Mouse (Mus musculus): ENCODE results near the gene Taar8c.
"Not testable (repeated sequence)": the region's sequence is repeated elsewhere in the genome, so short reads cannot be mapped to it uniquely, and the experiment has no call there.

The Taar8c gene

DNA sequence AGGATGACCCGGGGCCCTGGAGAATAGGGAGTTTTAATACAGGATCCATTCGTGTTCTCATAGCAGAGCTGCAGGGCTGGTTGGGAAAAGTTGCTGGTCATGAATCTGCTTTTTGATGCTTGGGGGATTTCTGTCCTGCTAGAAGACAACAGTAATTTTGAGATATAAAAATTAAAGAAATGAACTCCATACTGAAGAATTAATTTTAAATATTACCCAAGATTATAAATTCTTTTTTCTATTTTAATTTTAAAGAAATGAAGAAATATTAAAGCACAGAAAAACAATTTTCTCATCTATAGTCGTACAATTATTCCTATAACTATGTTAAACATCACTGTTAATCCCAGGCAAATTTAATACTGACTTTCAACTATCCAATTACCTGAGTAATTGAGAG is at the start of gene Taar8c:
TSS of gene Taar8c (minus strand) at position 101 of the 400 bp plus-strand sequence.
- not testable (repeated sequence) for DNase-seq

DNA sequence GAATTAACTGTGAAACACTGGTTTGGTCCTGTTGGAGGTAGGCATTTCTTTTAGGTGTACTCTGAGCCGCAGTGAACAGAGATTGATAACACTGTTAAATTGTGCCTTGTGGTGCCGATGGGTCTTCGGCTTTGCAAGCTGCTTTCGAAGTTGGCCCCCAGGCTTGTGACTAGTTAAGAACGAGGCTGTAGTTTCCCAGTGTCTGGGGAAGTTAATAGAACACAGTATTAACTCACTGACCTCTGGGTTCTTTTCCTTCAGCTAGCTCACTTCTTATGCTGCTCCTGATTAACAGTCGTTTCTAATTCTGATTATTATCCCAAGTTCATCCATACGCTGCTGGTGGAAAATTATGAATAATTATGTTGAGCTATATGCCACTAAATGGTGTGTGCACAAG is 48.4 kb upstream of the Taar8c start:
- no peak for DNase-seq

DNA sequence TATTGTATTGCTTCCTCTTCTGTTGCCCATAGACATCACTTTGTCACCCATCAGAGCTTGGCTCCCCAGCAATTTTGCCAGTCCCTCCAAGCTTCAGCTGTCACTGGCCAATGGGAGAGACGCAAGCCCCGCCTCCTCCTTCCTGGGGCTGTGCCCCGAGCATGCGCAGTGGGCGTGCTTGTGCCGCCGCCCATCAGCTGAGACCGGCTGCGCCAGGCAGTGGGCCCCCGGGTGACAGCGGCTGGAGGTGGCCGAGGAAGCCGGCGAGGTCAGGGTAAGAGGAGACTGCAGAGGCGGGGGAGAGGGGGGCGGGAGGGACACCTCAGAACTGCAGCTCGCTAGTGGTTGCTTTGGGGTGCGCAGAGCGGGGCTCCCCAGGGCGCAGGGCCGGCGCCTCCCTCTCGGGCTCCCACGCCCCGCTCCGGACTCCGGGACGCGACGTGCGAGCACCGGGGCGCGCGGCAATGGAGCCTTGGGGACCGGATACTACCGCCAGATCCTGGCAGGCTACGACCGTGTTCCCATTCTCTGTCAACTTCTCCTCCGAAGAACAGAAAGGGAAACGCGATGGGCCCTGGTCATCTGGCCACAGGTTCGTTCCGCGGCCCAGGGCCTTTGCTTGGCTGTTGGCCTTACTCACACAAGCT is 47.5 kb upstream of the Taar8c start, which contains the start of gene Stx7:
TSS of gene Stx7 (plus strand) at position 168 of the 647 bp plus-strand sequence.
- DNase-seq: peak; percentile 91

DNA sequence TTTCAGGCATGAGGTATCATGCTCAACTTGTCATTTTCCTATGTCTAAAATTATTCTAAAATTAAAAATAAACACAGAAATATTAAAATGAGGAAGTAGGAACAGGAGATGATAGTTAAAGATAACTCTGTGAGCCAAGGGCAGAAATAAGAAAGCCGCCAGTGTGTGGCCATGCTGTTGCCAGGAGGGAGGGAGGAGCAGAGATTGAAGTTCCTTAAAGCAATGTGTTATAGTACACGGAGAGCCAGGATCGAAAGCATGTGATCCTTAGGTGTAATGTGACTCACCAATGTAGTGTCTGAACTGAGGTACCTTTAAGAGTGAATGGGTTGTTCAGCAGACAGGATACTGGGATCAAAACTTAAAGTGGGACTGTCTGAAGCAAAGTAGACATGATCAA is 41.0 kb upstream of the Taar8c start:
- DNase-seq: no peak

DNA sequence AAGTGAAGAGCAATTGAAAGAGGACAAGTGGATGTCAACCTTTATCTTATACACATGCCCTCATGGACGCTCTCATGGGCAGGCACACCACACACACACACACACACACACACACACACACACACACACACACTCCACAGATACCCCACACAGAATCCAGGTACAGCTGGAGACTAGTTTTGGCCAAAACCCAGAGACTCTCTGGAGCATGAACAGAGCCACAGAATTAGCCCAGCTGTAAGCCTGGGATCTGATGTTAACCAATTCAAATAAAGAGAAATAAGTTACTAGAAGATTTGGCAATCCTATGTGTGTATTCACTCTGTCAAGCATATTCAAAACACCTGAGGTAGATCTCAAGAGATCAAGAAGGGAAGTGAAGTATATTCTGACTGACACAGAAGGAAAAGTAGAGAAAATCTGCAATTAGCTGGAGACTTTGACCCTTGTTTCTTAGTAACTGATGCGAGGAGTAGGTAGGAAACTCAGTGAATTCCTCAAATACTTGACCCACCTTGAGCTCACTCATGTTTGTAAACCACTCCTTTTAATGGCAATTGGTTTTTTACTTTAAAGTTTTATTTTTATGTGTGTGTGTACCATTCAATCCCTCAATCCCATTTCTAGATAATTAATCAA is 37.0 kb upstream of the Taar8c start:
- DNase-seq: no peak

DNA sequence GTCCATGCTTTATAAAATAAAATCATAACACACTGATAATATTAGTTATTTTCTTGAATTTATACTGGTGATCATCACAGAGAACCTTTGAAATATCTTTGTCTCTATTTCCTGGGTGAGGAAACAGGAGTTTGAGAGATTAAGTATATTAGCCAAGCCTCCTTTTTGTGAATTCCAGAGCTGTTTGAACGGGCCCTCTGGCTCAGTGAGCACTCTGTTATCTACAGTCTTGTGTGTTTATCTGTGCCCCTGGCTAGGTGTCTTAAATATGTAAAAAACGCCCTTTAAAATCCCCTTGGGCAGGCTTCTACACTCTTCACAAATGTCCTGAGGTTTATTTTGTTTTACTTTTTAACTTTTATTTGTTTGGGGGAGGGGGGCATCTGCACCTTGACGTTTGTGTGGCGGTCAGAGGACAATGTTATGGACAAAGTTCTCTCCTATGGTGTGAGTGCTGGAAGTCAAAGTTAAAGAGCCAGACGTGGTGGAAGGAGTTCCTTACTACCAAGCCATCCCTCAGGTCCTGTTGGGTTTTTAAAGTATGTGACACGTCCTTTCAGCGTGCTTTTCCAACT is 32.4 kb upstream of the Taar8c start:
- DNase-seq: no peak

DNA sequence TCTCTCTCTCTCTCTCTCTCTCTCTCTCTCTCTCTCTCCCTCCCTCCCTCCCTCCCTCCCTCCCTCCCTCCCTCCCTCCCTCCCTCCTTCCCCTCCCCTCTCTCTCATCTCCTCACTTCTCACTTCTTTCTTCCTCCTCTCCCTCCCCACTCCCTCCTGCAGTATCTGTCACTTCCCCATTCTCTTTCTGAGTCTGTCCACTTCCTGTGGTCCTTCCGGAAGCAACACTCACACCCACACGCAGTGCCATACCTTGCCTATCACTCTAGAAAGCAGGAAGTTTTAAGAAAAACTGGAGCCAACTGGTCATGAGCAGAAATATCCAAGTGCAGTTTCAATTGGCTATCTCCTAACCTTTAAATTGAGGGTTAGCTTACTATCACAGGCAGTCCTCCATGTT is 31.4 kb upstream of the Taar8c start:
- no peak for DNase-seq

DNA sequence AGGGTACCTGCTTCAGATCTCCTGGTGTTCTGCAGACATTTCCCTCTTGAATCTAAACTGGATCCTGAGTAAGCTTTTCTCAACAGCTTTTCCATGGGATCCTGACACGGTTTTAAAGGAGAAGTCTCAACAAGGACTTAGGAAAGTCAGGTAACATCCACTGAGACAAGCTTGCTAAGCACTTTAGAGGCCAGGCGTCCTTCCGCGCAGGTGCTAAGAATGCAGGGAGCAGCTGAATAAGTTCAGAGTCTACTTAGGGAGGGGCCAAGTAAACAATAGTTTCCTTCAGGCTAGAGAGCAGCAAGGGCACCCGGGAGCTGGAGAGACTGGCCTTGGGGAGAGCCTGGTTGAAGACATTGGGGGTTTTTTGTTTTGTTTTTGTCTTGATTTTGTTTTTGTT is 30.6 kb upstream of the Taar8c start:
- DNase-seq: no peak

DNA sequence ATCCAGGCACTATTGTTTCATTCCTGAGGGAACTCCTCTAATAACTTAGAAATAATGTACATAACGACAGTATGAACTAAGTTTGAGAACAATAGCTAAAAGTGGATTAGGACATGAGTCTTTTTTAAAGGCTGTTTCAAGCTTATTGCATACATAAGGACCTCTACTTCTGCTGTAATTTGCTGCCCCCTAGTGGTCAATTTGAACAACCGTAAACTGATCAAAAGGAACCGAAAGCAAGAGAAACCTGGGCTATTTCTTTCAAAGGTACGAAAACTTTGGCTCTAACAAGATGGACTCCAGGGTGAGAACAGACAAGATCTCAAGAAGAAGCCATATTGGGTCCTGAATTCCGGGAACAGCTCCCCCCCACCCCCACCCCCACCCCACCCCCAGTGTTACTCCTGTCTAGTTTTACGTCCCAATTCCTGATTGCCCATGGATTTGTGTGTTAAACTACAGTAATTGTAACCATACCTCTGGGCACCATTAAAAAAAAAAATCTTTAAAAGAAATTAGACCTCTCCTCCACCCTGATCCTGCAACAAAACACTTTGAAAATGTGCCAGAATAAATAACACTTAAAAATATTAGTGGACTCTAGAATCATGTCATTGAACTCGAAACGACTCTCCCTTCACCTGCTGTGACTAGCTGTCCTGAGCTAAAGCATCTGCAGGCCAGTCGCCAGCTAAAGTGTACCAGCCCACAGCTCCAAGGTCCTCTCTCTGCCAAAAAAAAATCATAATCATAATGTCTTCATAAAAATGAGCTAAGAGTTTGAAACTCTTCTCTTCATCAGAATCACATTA is 29.9 kb upstream of the Taar8c start:
- peak; percentile 46 for DNase-seq

DNA sequence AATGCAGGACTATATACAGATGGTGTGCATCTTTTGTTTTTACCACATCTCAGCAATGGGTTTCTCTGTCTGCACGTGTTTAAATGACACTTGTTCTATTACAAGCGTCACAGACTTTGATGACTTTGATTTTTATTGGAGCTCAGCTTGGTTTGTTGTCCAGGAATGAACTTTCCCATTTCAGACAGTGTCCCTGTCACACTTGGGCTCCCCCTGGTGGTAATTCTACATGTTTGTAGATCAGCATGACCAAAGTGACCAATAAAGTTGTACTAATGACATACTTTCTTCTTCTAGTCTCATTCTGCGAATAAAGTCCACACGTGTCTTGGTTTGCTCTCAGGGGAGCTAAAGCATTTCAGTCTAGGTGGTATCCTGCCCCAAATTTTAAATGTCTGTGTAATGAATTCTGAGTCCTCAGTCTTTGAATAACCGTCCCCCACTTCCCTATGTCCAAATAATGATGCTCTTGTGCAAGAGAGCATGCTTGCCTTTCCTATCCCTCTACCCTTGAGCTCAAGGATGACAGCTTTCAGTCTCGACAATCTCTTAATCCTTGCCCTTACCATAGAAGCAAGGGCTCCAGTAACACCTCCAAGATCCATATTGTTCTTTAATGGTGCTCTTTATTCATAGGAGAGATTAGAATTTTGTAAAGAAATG is 9.5 kb upstream of the Taar8c start:
- DNase-seq: peak; percentile 16

DNA sequence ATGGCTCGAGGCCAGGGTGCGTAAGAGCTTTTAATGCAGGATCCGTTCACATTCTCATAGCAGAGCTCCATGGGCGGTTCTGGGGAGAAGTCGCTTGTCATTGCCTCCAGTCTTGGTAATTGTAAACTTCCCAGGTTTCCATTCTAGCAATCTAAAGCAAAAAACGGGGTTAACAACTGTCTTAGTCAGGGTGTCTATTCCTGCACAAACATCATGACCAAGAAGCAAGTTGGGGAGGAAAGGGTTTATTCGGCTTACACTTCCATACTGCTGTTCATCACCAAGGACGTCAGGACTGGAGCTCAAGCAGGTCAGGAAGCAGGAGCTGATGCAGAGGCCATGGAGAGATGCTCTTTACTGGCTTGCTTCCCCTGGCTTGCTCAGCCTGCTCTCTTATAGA is 7.7 kb upstream of the Taar8c start, which contains the start of gene Taar9:
TSS of gene Taar9 (minus strand) at position 101 of the 400 bp plus-strand sequence.
- not testable (repeated sequence) for DNase-seq

DNA sequence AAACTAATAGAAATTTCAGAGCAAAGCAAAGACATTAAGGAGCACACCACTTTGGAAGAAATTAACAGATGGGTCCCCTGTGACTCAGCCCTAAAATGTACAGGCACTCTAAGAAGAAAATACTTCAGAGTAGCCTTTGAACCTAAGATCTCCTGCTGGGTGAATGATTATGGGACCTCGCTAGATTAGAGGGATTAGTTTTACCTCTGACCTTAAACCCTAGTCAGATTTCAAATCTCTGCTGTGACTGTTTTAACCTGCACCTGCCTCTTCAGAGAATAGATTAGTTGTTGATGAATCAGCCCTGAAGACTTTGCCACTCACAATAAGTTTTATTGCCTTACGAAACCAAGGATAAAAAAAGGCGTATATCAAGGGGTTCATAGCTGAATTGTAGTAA is 6.5 kb upstream of the Taar8c start:
- DNase-seq: no peak

DNA sequence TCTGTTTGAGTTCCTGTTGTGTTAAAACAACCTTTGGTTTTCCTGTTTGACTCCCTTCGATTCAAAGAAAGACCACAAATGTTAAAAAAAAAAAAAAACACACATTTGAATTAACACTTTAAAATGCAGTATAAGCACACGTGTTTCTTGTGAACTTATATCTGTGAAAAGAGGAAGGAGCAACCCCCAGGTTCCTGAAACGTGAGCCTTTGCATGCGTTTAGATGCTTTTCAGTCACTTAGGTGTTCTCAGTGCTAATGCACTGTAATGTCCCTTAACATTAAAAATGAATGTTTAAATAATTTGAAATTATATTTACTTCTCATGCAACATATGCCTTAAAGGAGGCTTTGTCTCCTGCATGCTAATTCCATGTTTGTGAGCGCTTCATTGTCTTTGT is 6.0 kb upstream of the Taar8c start:
- no peak for DNase-seq

DNA sequence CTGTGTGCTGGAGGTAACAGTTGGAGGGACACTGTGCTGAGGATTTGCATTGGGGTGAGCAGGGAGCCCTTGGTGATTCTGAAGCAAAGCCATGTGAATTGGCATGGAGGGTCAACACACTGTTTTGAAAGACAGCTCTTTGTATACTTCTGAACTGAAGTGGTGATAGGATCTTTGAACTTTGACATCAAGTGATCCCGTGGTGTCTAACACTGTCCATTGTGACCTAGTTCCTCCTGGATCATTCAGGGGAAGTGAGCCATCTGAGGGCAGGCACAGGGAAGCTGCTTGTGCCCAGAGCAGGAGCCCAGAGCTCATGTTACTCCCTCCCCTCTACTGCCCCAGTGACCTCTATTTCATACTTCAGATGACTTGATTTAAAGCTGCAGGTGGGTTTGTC is 1.6 kb upstream of the Taar8c start:
- not testable (repeated sequence) for DNase-seq

DNA sequence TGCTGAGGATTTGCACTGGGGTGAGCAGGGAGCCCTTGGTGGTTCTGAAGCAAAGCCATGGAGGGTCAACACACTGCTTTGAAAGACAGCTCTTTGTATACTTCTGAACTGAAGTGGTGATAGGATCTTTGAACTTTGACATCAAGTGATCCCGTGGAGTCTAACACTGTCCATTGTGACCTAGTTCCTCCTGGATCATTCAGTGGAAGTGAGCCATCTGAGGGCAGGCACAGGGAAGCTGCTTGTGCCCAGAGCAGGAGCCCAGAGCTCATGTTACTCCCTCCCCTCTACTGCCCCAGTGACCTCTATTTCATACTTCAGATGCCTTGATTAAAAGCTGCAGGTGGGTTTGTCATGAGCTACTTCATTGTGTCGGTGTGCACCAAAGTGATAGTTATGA is 4.7 kb downstream of the Taar8c start:
- DNase-seq: not testable (repeated sequence)

DNA sequence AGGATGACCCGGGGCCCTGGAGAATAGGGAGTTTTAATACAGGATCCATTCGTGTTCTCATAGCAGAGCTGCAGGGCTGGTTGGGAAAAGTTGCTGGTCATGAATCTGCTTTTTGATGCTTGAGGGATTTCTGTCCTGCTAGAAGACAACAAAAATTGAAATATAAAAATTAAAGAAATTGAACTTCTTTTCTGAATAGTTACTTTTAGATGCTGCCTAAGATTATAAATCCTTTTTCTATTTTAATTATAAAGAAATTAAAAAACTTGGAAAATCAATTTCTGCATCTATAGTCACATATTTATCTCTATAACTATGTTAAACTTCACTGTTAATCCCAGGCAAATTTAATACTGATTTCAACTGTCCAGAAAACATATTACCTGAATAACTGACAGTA is 9.5 kb downstream of the Taar8c start, which contains the start of gene Taar8b:
TSS of gene Taar8b (minus strand) at position 101 of the 400 bp plus-strand sequence.
- DNase-seq: no peak

DNA sequence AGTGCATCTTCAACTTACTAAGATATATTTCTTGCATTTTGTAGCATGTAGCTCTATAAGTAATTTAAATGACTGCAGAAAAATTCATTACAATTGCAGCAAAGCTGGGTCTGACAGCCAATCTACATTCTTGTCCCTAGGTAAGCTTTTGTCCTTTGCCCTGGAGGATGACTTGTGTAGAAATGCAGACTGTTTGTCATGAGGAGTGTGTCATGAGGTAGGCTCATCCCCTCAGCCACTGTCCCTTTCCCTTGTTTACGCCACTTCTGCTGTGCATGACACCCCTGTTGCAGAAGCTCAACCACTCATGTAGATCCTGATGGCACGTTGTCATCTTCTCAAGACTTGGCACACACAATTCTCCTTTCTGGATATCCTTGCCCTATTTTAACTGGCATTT is 14.5 kb downstream of the Taar8c start:
- no peak for DNase-seq

DNA sequence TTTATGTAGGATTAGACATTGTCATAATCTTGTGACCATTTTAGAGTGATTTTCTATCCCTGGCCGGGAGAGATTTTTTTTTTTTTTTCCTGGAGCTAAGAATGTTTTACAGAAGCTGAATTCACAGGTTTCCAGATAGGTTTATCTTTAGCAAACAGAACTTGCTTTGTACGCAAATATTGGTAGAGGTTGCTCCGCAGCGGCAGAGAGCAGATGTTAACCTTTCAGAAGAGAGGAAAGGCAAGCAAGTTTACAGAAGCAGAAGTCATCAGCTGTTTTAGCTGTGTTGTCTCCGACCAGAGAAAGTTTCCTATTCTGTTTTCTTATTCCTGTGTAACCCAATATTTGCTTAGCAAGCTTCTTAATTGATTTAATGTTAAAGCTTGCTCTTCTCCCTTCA is 15.2 kb downstream of the Taar8c start:
- no peak for DNase-seq

DNA sequence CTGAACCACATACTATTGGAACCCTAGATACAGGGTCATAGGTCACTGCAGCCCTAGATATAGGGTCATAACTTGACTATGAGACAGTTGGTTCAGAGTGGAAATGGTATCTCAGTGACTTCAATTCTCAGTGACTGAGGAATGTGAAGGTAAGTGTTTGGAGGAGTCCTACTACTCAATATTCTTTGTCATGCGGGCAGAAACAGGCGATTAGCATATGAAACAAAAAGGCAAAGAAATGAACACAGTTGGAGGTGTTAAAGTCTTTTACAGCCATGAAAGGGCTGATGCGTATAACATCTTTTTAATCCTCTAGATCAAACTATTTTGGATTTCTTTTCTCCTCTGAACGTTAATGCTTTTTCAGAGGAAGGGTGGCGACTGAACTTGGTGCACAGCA is 15.8 kb downstream of the Taar8c start:
- DNase-seq: no peak

DNA sequence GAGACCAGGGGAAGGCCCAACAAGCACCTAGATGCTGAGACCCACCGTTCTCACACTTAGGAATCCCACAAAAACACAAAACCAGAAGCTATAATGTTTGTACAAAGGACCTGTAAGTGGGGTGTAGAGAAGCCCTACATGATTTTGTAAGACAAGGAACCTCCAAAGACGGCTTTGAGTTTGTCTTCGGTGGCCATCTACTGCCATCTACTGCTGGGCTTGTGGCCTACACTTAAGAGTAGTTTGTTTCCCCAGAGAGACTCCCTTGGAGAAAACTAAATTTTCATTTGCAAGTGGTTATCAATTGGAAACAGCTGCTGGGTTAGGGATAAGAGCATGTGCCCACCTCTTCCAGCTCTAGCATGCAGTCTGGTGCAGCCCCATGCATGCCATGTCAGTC is 21.5 kb downstream of the Taar8c start:
- DNase-seq: peak; percentile 10

DNA sequence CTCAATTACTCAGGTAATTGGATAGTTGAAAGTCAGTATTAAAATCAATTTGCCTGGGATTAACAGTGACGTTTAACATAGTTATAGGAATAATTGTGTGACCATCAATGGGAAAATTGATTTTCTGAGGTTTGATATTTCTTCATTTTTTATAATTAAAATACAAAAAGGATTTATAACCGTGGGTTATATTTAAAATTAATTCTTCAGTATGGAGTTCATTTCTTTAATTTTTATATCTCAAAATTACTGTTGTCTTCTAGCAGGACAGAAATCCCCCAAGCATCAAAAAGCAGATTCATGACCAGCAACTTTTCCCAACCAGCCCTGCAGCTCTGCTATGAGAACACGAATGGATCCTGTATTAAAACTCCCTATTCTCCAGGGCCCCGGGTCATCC is 25.5 kb downstream of the Taar8c start, which contains the start of gene Taar8a:
TSS of gene Taar8a (plus strand) at position 301 of the 400 bp plus-strand sequence.
- not testable (repeated sequence) for DNase-seq

DNA sequence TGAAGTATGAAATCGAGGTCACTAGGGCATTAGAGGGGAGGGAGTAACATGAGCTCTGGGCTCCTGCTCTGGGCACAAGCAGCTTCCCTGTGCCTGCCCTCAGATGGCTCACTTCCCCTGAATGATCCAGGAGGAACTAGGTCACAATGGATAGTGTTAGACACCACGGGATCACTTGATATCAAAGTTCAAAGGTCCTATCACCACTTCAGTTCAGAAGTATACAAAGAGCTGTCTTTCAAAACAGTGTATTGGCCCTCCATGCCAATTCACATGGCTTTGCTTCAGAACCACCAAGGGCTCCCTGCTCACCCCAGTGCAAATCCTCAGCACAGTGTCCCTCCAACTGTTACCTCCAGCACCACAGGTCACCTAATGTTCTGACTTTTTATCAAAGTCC is 27.0 kb downstream of the Taar8c start:
- DNase-seq: not testable (repeated sequence)

DNA sequence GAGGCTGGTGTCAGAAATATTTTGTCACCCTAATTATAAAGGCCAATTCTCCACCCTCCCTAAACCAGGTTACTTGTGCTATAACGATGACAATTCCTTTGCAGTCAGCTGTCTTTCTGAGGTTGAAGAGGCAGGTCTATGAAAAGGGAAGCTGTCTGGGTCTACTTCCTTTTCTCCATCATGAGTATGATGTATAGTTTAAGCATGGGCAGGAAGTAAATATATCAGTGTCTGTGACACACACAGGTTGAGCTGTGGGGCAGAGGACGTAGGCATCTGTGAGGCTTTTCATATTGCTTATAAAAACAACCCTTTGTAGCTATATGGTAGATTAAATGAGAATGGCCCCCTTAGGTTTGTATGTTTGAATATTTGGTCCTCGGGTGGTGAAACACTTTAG is 42.7 kb downstream of the Taar8c start:
- no peak for DNase-seq

Data from cerebellum, adult 8-10 months (tissue).